Comparison of ENCODE assay signal across 23 mouse cellular contexts in genomic region chr12:110688921-110689320, GRCm38 (mm10). TPM values are rescaled to one million over a fixed set of nuclear protein-coding genes. Genes with fewer than 3 reads are reported as not detected.
DNase-seq lines count a peak whose midpoint lies in the region; ATAC-seq and TF ChIP-seq lines count a peak whose summit lies in the region.
"Not testable (repeated sequence)": the region's sequence is repeated elsewhere in the genome, so short reads cannot be mapped to it uniquely, and the experiment has no call there.
"Had no signal": no experiment of that assay in that cellular context is flagged by ENCODE, and none has a peak within 500 bp of the region (broad histone marks: within the 10 kb centered on the region; RNA-seq: fewer than 3 reads in every experiment).

No protein-coding gene starts in this region.

- DNase-seq in 416B (ENCODE audit: low read depth): peak; percentile 28
- peak; percentile 55 for DNase-seq in MEL (ENCODE audit: low read depth, low spot score)
- not testable (repeated sequence) for DNase-seq in intestine, embryonic 14.5 days (ENCODE audit: low spot score)
- peak; percentile 54 for DNase-seq in splenic B cell, adult 2 months (ENCODE audit: low read depth, low spot score)

- H3K9me3 ChIP-seq in MEL (replicated peaks; ENCODE audit: insufficient read depth, low read length); heart, embryonic 13.5 days; heart, embryonic 16.5 days (replicated peaks; ENCODE audit: control insufficient read depth, low read length); intestine, embryonic 14.5 days (ENCODE audit: control insufficient read depth, low read length): not testable (repeated sequence)

- not testable (repeated sequence) for TF ChIP-seq EP300 in MEL (IDR thresholded peaks at IDR 0.05; ENCODE audit: low read depth in 1 of 2, low read length in 2 of 2)

- not testable (repeated sequence) for TF ChIP-seq RAD21 in MEL (IDR thresholded peaks at IDR 0.05; ENCODE audit: low read depth, low read length)

- not testable (repeated sequence) for H3K27ac ChIP-seq in MEL (ENCODE audit: control insufficient read depth, low read depth, low read length)
- H3K27ac ChIP-seq in heart, embryonic 13.5 days (replicated peaks): peak overlapping the region; percentile 93
- peak overlapping the region; percentile 93 for H3K27ac ChIP-seq in heart, embryonic 16.5 days (ENCODE audit: low read length)
- H3K27ac ChIP-seq in intestine, embryonic 14.5 days (ENCODE audit: low read depth): 0 out of 2 replicates have a peak overlapping the region, but pooled peaks have one; percentile 45

- not testable (repeated sequence) for H3K4me1 ChIP-seq in MEL (ENCODE audit: control insufficient read depth in 1 of 2, insufficient read depth in 2 of 2, low read length in 2 of 2); intestine, embryonic 14.5 days (replicated peaks; ENCODE audit: control insufficient read depth, insufficient read depth, low read length)
- H3K4me1 ChIP-seq in heart, embryonic 13.5 days: peaks cover 32% of the 10 kb centered on the region
- H3K4me1 ChIP-seq in heart, embryonic 16.5 days (ENCODE audit: control insufficient read depth, insufficient read depth, low read length): peaks cover 11% of the 10 kb centered on the region

- not testable (repeated sequence) for H3K27me3 ChIP-seq in MEL (ENCODE audit: control insufficient read depth in 1 of 2, insufficient read depth in 2 of 2, low read length in 2 of 2); heart, embryonic 13.5 days (replicated peaks); heart, embryonic 16.5 days (ENCODE audit: control insufficient read depth, insufficient read depth, low read length); intestine, embryonic 14.5 days (replicated peaks; ENCODE audit: control insufficient read depth, insufficient read depth, low read length); splenic B cell, adult 2 months (ENCODE audit: control insufficient read depth, insufficient read depth, low read length, poor library complexity, severe bottlenecking)

- peak in 1 of 2 experiments; percentile 53; a peak in 1 of 4 replicates for TF ChIP-seq POLR2A in MEL (IDR thresholded peaks at IDR 0.05; ENCODE audit: control insufficient read depth in 1 of 2, insufficient read depth in 1 of 2, low read depth in 1 of 2, low read length in 2 of 2, poor library complexity in 1 of 2)

- H3K4me3 ChIP-seq in MEL (ENCODE audit: control insufficient read depth in 1 of 2, insufficient read depth in 1 of 2, low read depth in 2 of 2, low read length in 2 of 2); heart, embryonic 13.5 days; heart, embryonic 16.5 days (ENCODE audit: low read length); intestine, embryonic 14.5 days (ENCODE audit: low read depth, low read length): not testable (repeated sequence)

- ATAC-seq in heart, embryonic 13.5 days (ENCODE audit: extremely low read depth, insufficient number of reproducible peaks, low FRiP score, low TSS enrichment); heart, embryonic 16.5 days (replicated peaks; ENCODE audit: extremely low read depth, insufficient read depth, low FRiP score); intestine, embryonic 14.5 days (replicated peaks; ENCODE audit: low FRiP score, low TSS enrichment, low read depth): not testable (repeated sequence)
- ATAC-seq in megakaryocyte-erythroid progenitor cell, adult 5-6 weeks (replicated peaks; ENCODE audit: low FRiP score, low TSS enrichment, poor library complexity, severe bottlenecking): peak; percentile 2; the same call in 1 of the 2 replicates

- not testable (repeated sequence) for H3K9ac ChIP-seq in MEL (ENCODE audit: control insufficient read depth, low read depth, low read length, poor library complexity, severe bottlenecking); heart, embryonic 13.5 days; heart, embryonic 16.5 days (ENCODE audit: low read length); intestine, embryonic 14.5 days (ENCODE audit: low read length)

- WGBS in heart, embryonic 13.5 days: 90% methylated on average over 3 of the region's 3 CpGs
- 90% methylated on average over 3 of the region's 3 CpGs for WGBS in heart, embryonic 16.5 days
- WGBS in intestine, embryonic 14.5 days: 93% methylated on average over 3 of the region's 3 CpGs

- peaks cover 16 to 22% of the 10 kb centered on the region in 2 experiments; a peak in 3 of 4 replicates for H3K36me3 ChIP-seq in MEL (ENCODE audit: control insufficient read depth in 1 of 2, insufficient read depth in 2 of 2, low read length in 2 of 2)
- H3K36me3 ChIP-seq in heart, embryonic 13.5 days: peaks cover 64% of the 10 kb centered on the region
- H3K36me3 ChIP-seq in heart, embryonic 16.5 days (ENCODE audit: control insufficient read depth, insufficient read depth): peaks cover 28% of the 10 kb centered on the region
- peaks cover 50% of the 10 kb centered on the region for H3K36me3 ChIP-seq in intestine, embryonic 14.5 days (ENCODE audit: control insufficient read depth, insufficient read depth, low read length)
- H3K36me3 ChIP-seq in splenic B cell, adult 2 months (ENCODE audit: control insufficient read depth, insufficient read depth, low read length, poor library complexity, severe bottlenecking): peaks cover 18% of the 10 kb centered on the region

- not testable (repeated sequence) for H3K4me2 ChIP-seq in heart, embryonic 13.5 days; heart, embryonic 16.5 days (ENCODE audit: low read depth, low read length); intestine, embryonic 14.5 days (ENCODE audit: low read length)

- not testable (repeated sequence) for TF ChIP-seq CTCF in MEL (IDR thresholded peaks at IDR 0.05 in 2 of 3, conservative IDR thresholded peaks at IDR 0.05 in 1 of 3; ENCODE audit: control insufficient read depth in 1 of 3, insufficient read depth in 1 of 3, low read depth in 2 of 3, low read length in 3 of 3, poor library complexity in 1 of 3, severe bottlenecking in 1 of 3)

- H3K79me2 ChIP-seq in MEL (ENCODE audit: control insufficient read depth, insufficient read depth, low read length, poor library complexity): not testable (repeated sequence)

TF ChIP-seq in MEL, 35 proteins besides CTCF, POLR2A, EP300 and RAD21:
- TF ChIP-seq POLR2AphosphoS2 (IDR thresholded peaks at IDR 0.05; ENCODE audit: low read length): 0 out of 2 replicates have a peak, but pooled peaks have one; percentile 16

RNA-seq across cellular contexts. Expression of gene 1700001K19Rik, which starts 6.5 kb away (rescaled TPM):
- not detected in 2 replicates for total RNA-seq in MEL (2012; rRNA removed)
- under 1 TPM in 1 of 2 experiments, not detected in 1; 0.29 TPM for polyA plus RNA-seq in MEL (2012; ENCODE audit: insufficient read depth in 1 of 2, insufficient read length in 2 of 2, low read depth in 1 of 2, low replicate concordance in 2 of 2, missing spikeins in 1 of 2)
- polyA plus RNA-seq in heart, embryonic 13.5 days (2015; fragmentation: Nextera tagmentation; extraction: Ambion mirVana): not detected in 2 replicates
- polyA plus RNA-seq in heart, embryonic 16.5 days (2015; fragmentation: Nextera tagmentation; extraction: Ambion mirVana): not detected in 2 replicates
- polyA plus RNA-seq in intestine, embryonic 14.5 days (2014; fragmentation: Nextera tagmentation; extraction: Ambion mirVana): 0.31 TPM in 1 of 2 replicates, not detected in the other
- total RNA-seq in megakaryocyte-erythroid progenitor cell, adult 5-6 weeks (2014; fragmentation: Nextera tagmentation): not detected in 2 replicates
- total RNA-seq in megakaryocyte-erythroid progenitor cell, adult 5-6 weeks (2017): not detected in 2 replicates
- total RNA-seq: adrenal gland, adult 18-20 months; adrenal gland, postnatal 10 days; adrenal gland, postnatal 36 days; ES-E14; forebrain, postnatal 0 days; gastrocnemius, adult 2 months; gastrocnemius, postnatal 14 days; gastrocnemius, postnatal 4 days; heart, adult 8-10 months; heart, postnatal 25 days; hematopoietic stem cell, adult 5-6 weeks had no signal
- polyA plus RNA-seq: embryonic facial prominence, embryonic 14.5 days; forebrain, embryonic 14.5 days; forebrain, postnatal 0 days; frontal cortex, adult 2 months; hindbrain, embryonic 12.5 days; intestine, embryonic 16.5 days had no signal

RNA-seq across cellular contexts. Expression of gene Hsp90aa1, which starts 13.6 kb away (rescaled TPM):
- total RNA-seq in MEL (2012; rRNA removed): 1,509 and 1,517 TPM in 2 replicates
- polyA plus RNA-seq in MEL (2012; ENCODE audit: insufficient read depth in 1 of 2, insufficient read length in 2 of 2, low read depth in 1 of 2, low replicate concordance in 2 of 2, missing spikeins in 1 of 2): 1,000 to 10,000 TPM in 1 of 2 experiments, 100 to 1,000 TPM in 1; 913 to 1,471 TPM
- polyA plus RNA-seq in heart, embryonic 13.5 days (2015; fragmentation: Nextera tagmentation; extraction: Ambion mirVana): 698 and 779 TPM in 2 replicates
- 622 and 694 TPM in 2 replicates for polyA plus RNA-seq in heart, embryonic 16.5 days (2015; fragmentation: Nextera tagmentation; extraction: Ambion mirVana)
- 903 and 985 TPM in 2 replicates for polyA plus RNA-seq in intestine, embryonic 14.5 days (2014; fragmentation: Nextera tagmentation; extraction: Ambion mirVana)
- total RNA-seq in megakaryocyte-erythroid progenitor cell, adult 5-6 weeks (2014; fragmentation: Nextera tagmentation): 1,358 and 1,376 TPM in 2 replicates
- total RNA-seq in megakaryocyte-erythroid progenitor cell, adult 5-6 weeks (2017): 3,639 and 4,695 TPM in 2 replicates

RNA-seq across cellular contexts. Expression of gene Wdr20, which starts 48.8 kb away (rescaled TPM):
- total RNA-seq in MEL (2012; rRNA removed): 21.9 and 25.8 TPM in 2 replicates
- 10 to 100 TPM in 1 of 2 experiments, not detected in 1; 18.8 TPM for polyA plus RNA-seq in MEL (2012; ENCODE audit: insufficient read depth in 1 of 2, insufficient read length in 2 of 2, low read depth in 1 of 2, low replicate concordance in 2 of 2, missing spikeins in 1 of 2)
- polyA plus RNA-seq in heart, embryonic 13.5 days (2015; fragmentation: Nextera tagmentation; extraction: Ambion mirVana): 14.3 and 14.5 TPM in 2 replicates
- 15.8 and 18.0 TPM in 2 replicates for polyA plus RNA-seq in heart, embryonic 16.5 days (2015; fragmentation: Nextera tagmentation; extraction: Ambion mirVana)
- 23.7 and 24.1 TPM in 2 replicates for polyA plus RNA-seq in intestine, embryonic 14.5 days (2014; fragmentation: Nextera tagmentation; extraction: Ambion mirVana)
- total RNA-seq in megakaryocyte-erythroid progenitor cell, adult 5-6 weeks (2014; fragmentation: Nextera tagmentation): 19.0 and 42.1 TPM in 2 replicates
- 29.1 and 29.5 TPM in 2 replicates for total RNA-seq in megakaryocyte-erythroid progenitor cell, adult 5-6 weeks (2017)
